Mouse (Mus musculus) erythroblast, embryonic 14.5 days (primary cell): ENCODE measurements around the gene Ifitm2. TPM values are rescaled to one million over a fixed set of nuclear protein-coding genes. Genes with fewer than 3 reads are reported as not detected.

Source experiments
- H3K27me3 ChIP-seq: 2 replicates; pipeline ENCODE4 v1.6.1; 2012; ENCODE audit warnings: inconsistent platforms; ENCODE audit not compliant: control insufficient read depth
- H3K36me3 ChIP-seq: 2 replicates; pipeline ENCODE4 v1.6.1; 2012; ENCODE audit warnings: mild to moderate bottlenecking, inconsistent platforms; ENCODE audit not compliant: control insufficient read depth
- H3K4me1 ChIP-seq: 2 replicates; pipeline ENCODE4 v1.6.1; 2012; ENCODE audit warnings: inconsistent platforms; ENCODE audit not compliant: control insufficient read depth
- H3K4me3 ChIP-seq: replicated peaks from 2 replicates; pipeline ENCODE3; 2012; ENCODE audit warnings: moderate library complexity, mild to moderate bottlenecking, inconsistent platforms
- H3K9me3 ChIP-seq: 2 replicates; pipeline ENCODE4 v1.6.1; 2012; ENCODE audit warnings: low read length, inconsistent platforms, mixed read lengths; ENCODE audit not compliant: control insufficient read depth
- GATA1 ChIP-seq: IDR thresholded peaks from 2 replicates; pipeline ENCODE4 v1.6.1; 2012; ENCODE audit warnings: low read length, inconsistent platforms, mixed read lengths
- TAL1 ChIP-seq: IDR thresholded peaks from 3 replicates; pipeline ENCODE4 v1.6.1; 2012; ENCODE audit warnings: low read length, inconsistent platforms, mixed read lengths
- polyA plus RNA-seq: library from polyadenylated mRNA; stranded (reverse); fragments of >175 nt; gene quantifications from 2 replicates; pipeline ENCODE4 v1.2.3, GENCODE M21; 2012

Ifitm2 gene
- polyA plus RNA-seq, 1 experiment = 3.7 TPM

- H3K4me3 ChIP-seq = no peak overlapping the region
- peaks cover 56% of the 10 kb centered on the region for H3K27me3 ChIP-seq
- no peaks in the 10 kb centered on the region; the same call in 1 of the 2 replicates for H3K9me3 ChIP-seq
- no peaks in the 10 kb centered on the region; the same call in 1 of the 2 replicates for H3K36me3 ChIP-seq
- TF ChIP-seq TAL1 (no peak), GATA1 (no peak)
- peaks cover 2% of the 10 kb centered on the region; the same call in 1 of the 2 replicates for H3K4me1 ChIP-seq
These were observed 35.9 kb downstream of the Ifitm2 start for GRCm38 (mm10) chr7:140919911-140920310.

- Histone ChIP-seq H3K4me3 (no peak overlapping the region), H3K36me3 (no peaks in the 10 kb centered on the region; the same call in 1 of the 2 replicates), H3K4me1 (peaks cover 4% of the 10 kb centered on the region), H3K27me3 (peaks cover 6% of the 10 kb centered on the region), H3K9me3 (no peaks in the 10 kb centered on the region)
- TF ChIP-seq TAL1 = no peak
- TF ChIP-seq GATA1 = no peak
These were observed 41.6 kb downstream of the Ifitm2 start for GRCm38 (mm10) chr7:140914031-140914690.

- H3K9me3 ChIP-seq = no peaks in the 10 kb centered on the region
- TF ChIP-seq GATA1 = no peak
- no peak for TF ChIP-seq TAL1
- H3K36me3 ChIP-seq = no peaks in the 10 kb centered on the region; the same call in 1 of the 2 replicates
- H3K27me3 ChIP-seq = peaks cover 3% of the 10 kb centered on the region
- H3K4me1 ChIP-seq = peaks cover 8% of the 10 kb centered on the region
- no peak overlapping the region for H3K4me3 ChIP-seq
These were observed 42.8 kb downstream of the Ifitm2 start for GRCm38 (mm10) chr7:140912846-140913482.

GRCm38 (mm10) chr7:140912293-140912692 is 43.5 kb downstream of the Ifitm2 start:
- Histone ChIP-seq H3K9me3 (no peaks in the 10 kb centered on the region), H3K27me3 (peaks cover 3% of the 10 kb centered on the region), H3K4me1 (peaks cover 8% of the 10 kb centered on the region), H3K36me3 (no peaks in the 10 kb centered on the region; the same call in 1 of the 2 replicates), H3K4me3 (no peak overlapping the region)
- TF ChIP-seq TAL1 (no peak), GATA1 (no peak)

GRCm38 (mm10) chr7:140908634-140909107 is 47.1 kb downstream of the Ifitm2 start:
- H3K4me3 ChIP-seq = no peak overlapping the region
- H3K9me3 ChIP-seq = no peaks in the 10 kb centered on the region
- peaks cover 3% of the 10 kb centered on the region for H3K27me3 ChIP-seq
- no peaks in the 10 kb centered on the region for H3K36me3 ChIP-seq
- TF ChIP-seq TAL1 = no peak
- TF ChIP-seq GATA1 = no peak
- H3K4me1 ChIP-seq = peaks cover 8% of the 10 kb centered on the region

- peaks cover 3% of the 10 kb centered on the region for H3K27me3 ChIP-seq
- no peak overlapping the region for H3K4me3 ChIP-seq
- TF ChIP-seq GATA1 = no peak
- TF ChIP-seq TAL1 = no peak
- peaks cover 8% of the 10 kb centered on the region for H3K4me1 ChIP-seq
- no peaks in the 10 kb centered on the region for H3K36me3 ChIP-seq
- H3K9me3 ChIP-seq = no peaks in the 10 kb centered on the region
These were observed 47.6 kb downstream of the Ifitm2 start for GRCm38 (mm10) chr7:140908181-140908580.

GRCm38 (mm10) chr7:140907697-140908096 is 48.1 kb downstream of the Ifitm2 start:
- TF ChIP-seq GATA1 (no peak), TAL1 (no peak)
- Histone ChIP-seq H3K9me3 (no peaks in the 10 kb centered on the region), H3K4me1 (peaks cover 10% of the 10 kb centered on the region), H3K36me3 (no peaks in the 10 kb centered on the region), H3K27me3 (peaks cover 3% of the 10 kb centered on the region), H3K4me3 (no peak overlapping the region)

GRCm38 (mm10) chr7:140907131-140907530 is 48.7 kb downstream of the Ifitm2 start:
- Histone ChIP-seq H3K36me3 (no peaks in the 10 kb centered on the region), H3K4me3 (no peak overlapping the region), H3K9me3 (no peaks in the 10 kb centered on the region), H3K27me3 (peaks cover 3% of the 10 kb centered on the region), H3K4me1 (peaks cover 8% of the 10 kb centered on the region)
- TF ChIP-seq GATA1 = no peak
- TF ChIP-seq TAL1 = no peak

- H3K4me3 ChIP-seq = peak overlapping the region; percentile 43
- H3K9me3 ChIP-seq = no peaks in the 10 kb centered on the region
- H3K27me3 ChIP-seq = peaks cover 3% of the 10 kb centered on the region
- no peak for TF ChIP-seq GATA1
- TF ChIP-seq TAL1 = no peak
- H3K4me1 ChIP-seq = peaks cover 8% of the 10 kb centered on the region
- H3K36me3 ChIP-seq = no peaks in the 10 kb centered on the region
These were observed 50.1 kb downstream of the Ifitm2 start for GRCm38 (mm10) chr7:140905642-140906081.

Other genes starting within 250 kb of the Ifitm2 start
- not detected in 2 replicates for gene Cyp2e1, start 192.2 kb downstream of the Ifitm2 start, polyA plus RNA-seq
- gene Syce1, start 168.1 kb downstream of the Ifitm2 start, polyA plus RNA-seq = 0.05 TPM in 1 of 2 replicates, not detected in the other
- not detected in 2 replicates for gene Zfp941, start 133.8 kb downstream of the Ifitm2 start, polyA plus RNA-seq
- gene Urah, start 121.0 kb downstream of the Ifitm2 start, polyA plus RNA-seq = 0.06 TPM in 1 of 2 replicates, not detected in the other
- not detected in 2 replicates for gene Scgb1c1, start 110.4 kb downstream of the Ifitm2 start, polyA plus RNA-seq
- not detected in 2 replicates for gene Odf3, start 108.2 kb downstream of the Ifitm2 start, polyA plus RNA-seq
- not detected in 2 replicates for gene Gm45785, start 99.7 kb downstream of the Ifitm2 start, polyA plus RNA-seq
- gene Ric8a, start 99.0 kb downstream of the Ifitm2 start, polyA plus RNA-seq = 2.1 and 2.7 TPM in 2 replicates
- 0.95 and 1.2 TPM in 2 replicates for gene Bet1l, start 98.4 kb downstream of the Ifitm2 start, polyA plus RNA-seq
- 13.2 and 18.4 TPM in 2 replicates for gene Psmd13, start 74.0 kb downstream of the Ifitm2 start, polyA plus RNA-seq
- gene Sirt3, start 73.7 kb downstream of the Ifitm2 start, polyA plus RNA-seq = 1.8 and 1.9 TPM in 2 replicates
- gene Cox8b, start 55.5 kb downstream of the Ifitm2 start, polyA plus RNA-seq = not detected in 2 replicates
- not detected in 2 replicates for gene Nlrp6, start 35.1 kb downstream of the Ifitm2 start, polyA plus RNA-seq
- 0.05 and 0.32 TPM in 2 replicates for gene Pgghg, start 14.6 kb downstream of the Ifitm2 start, polyA plus RNA-seq
- not detected in 2 replicates for gene Ifitm5, start 5.7 kb downstream of the Ifitm2 start, polyA plus RNA-seq
- gene Gm45717, start 50 bp downstream of the Ifitm2 start, polyA plus RNA-seq = not detected in 2 replicates
- 0.05 and 0.47 TPM in 2 replicates for gene Ifitm1, start 11.2 kb upstream of the Ifitm2 start, polyA plus RNA-seq
- gene Ifitm3, start 54.8 kb upstream of the Ifitm2 start, polyA plus RNA-seq = 0.26 and 0.29 TPM in 2 replicates
- gene Ifitm6, start 61.9 kb upstream of the Ifitm2 start, polyA plus RNA-seq = not detected in 2 replicates
- gene Gm17387, start 73.1 kb upstream of the Ifitm2 start, polyA plus RNA-seq = not detected in 2 replicates
- gene B4galnt4, start 105.1 kb upstream of the Ifitm2 start, polyA plus RNA-seq = 0.03 and 0.15 TPM in 2 replicates
- 0.03 and 0.05 TPM in 2 replicates for gene Pkp3, start 122.2 kb upstream of the Ifitm2 start, polyA plus RNA-seq
- gene Sigirr, start 144.6 kb upstream of the Ifitm2 start, polyA plus RNA-seq = 0.16 and 0.19 TPM in 2 replicates
- not detected in 2 replicates for gene Ano9, start 161.8 kb upstream of the Ifitm2 start, polyA plus RNA-seq
- gene Ptdss2, start 166.4 kb upstream of the Ifitm2 start, polyA plus RNA-seq = 148 and 156 TPM in 2 replicates
- gene Rnh1, start 216.9 kb upstream of the Ifitm2 start, polyA plus RNA-seq = 0.48 and 1.5 TPM in 2 replicates
- 34.0 and 43.9 TPM in 2 replicates for gene Hras, start 238.0 kb upstream of the Ifitm2 start, polyA plus RNA-seq
- 19.2 and 22.6 TPM in 2 replicates for gene Lrrc56, start 238.2 kb upstream of the Ifitm2 start, polyA plus RNA-seq